Mouse (Mus musculus) forebrain, embryonic 15.5 days (tissue): ENCODE results near the gene Ahcyl2. TPM values are rescaled to one million over a fixed set of nuclear protein-coding genes. Genes with fewer than 3 reads are reported as not detected.

Source experiments
- ATAC-seq: fragments of 200-750 bp; cut with Nextera tagmentation; replicated peaks from 2 replicates; pipeline ENCODE4 v1.8.0; 2017; ENCODE audit warnings: mild to moderate bottlenecking, moderate TSS enrichment, moderate library complexity
- H3K27ac ChIP-seq: fragments of 300-500 bp; sonication (generic); replicated peaks from 2 replicates; pipeline ENCODE4 v1.5.1; 2015; ENCODE audit warnings: mild to moderate bottlenecking, inconsistent platforms
- H3K27me3 ChIP-seq: fragments of 300-500 bp; sonication (generic); 2 replicates; pipeline ENCODE4 v1.6.1; 2015; ENCODE audit warnings: inconsistent platforms
- H3K36me3 ChIP-seq: fragments of 300-500 bp; sonication (generic); 2 replicates; pipeline ENCODE4 v1.6.1; 2015; ENCODE audit warnings: mild to moderate bottlenecking, inconsistent platforms
- H3K4me1 ChIP-seq: fragments of 300-500 bp; sonication (generic); 2 replicates; pipeline ENCODE4 v1.6.1; 2015; ENCODE audit warnings: inconsistent platforms
- H3K4me2 ChIP-seq: fragments of 300-500 bp; sonication (generic); replicated peaks from 2 replicates; pipeline ENCODE4 v1.6.1; 2015; ENCODE audit warnings: mild to moderate bottlenecking, inconsistent platforms
- H3K4me3 ChIP-seq: fragments of 300-500 bp; sonication (generic); 2 replicates; pipeline ENCODE4 v1.5.1; 2015; ENCODE audit warnings: mild to moderate bottlenecking, inconsistent platforms
- H3K9ac ChIP-seq: fragments of 300-500 bp; sonication (generic); replicated peaks from 2 replicates; pipeline ENCODE4 v1.6.1; 2015; ENCODE audit warnings: mild to moderate bottlenecking, inconsistent platforms
- H3K9me3 ChIP-seq: fragments of 300-500 bp; sonication (generic); 2 replicates; pipeline ENCODE4 v1.6.1; 2016; ENCODE audit warnings: inconsistent platforms
- whole genome bisulfite sequencing: fragments of 180-500 bp; shearing (Covaris S2); methylation state at CpG from one replicate; pipeline ENCODE4 v1.1.7; 2015; ENCODE audit warnings: mixed read lengths; 5-methylcytosine and 5-hydroxymethylcytosine counted together
- polyA plus RNA-seq: library from polyadenylated mRNA; unstranded; fragments of >200 nt; fragmentation: Nextera tagmentation; extraction: Ambion mirVana; gene quantifications from 2 replicates; pipeline ENCODE4 v1.2.1, GENCODE M21; 2015

The Ahcyl2 gene
- 12.9 and 13.0 TPM in 2 replicates for polyA plus RNA-seq

DNA sequence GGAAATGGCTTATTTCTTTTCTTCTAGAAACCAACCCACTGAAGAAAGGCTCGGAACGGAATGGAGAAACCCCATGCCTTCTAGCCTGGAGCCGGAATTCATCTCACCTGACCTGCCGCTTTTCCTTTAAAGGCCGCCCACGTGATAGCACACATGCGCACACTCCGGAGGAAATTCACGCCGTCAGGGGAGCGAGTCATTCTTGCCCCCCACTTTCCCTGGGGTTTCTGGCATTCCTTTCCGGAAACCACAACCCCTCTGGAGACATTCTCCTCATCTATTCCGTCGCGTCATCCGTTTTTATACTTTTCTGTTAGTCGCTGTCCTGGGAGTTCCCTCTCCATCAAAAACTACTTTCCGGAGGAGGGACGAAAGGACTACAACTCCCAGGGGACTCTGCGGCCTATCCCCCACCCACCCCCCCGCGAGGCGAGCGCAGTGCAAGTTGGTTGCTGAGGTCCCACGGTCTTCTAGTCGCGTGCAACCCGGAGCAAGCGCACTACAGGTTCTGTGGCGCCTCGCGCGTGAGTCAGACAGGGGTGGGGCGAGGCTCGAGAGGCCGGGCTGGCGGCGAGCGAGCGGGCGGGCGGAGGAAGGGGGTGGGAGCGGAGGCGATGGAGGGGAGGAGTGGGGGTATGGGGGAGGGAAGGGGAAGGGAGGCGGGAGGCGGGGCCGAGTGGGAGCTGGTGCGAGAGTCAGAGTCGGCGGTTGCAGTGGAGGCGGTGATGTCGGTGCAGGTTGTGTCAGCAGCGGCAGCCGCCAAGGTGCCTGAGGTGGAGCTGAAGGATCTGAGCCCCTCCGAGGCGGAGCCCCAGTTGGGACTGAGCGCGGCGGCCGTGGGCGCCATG lies at the start of gene Ahcyl2:
TSS of gene Ahcyl2 (plus strand) at position 199 of the 848 bp plus-strand sequence.
- H3K4me2 ChIP-seq = peak within 1 kb of the TSS; percentile 56
- H3K4me3 ChIP-seq = peak within 1 kb of the TSS; percentile 77
- under 1% methylated on average over 55 of the region's 61 CpGs for WGBS
- H3K9ac ChIP-seq = peak within 1 kb of the TSS; percentile 82
- ATAC-seq = peak; percentile 99
- peaks cover 14% of the 10 kb centered on the region for H3K4me1 ChIP-seq
- no peaks in the 10 kb centered on the region for H3K36me3 ChIP-seq
- no peaks in the 10 kb centered on the region for H3K27me3 ChIP-seq
- H3K9me3 ChIP-seq = no peaks in the 10 kb centered on the region
- peak within 1 kb of the TSS; percentile 90 for H3K27ac ChIP-seq

DNA sequence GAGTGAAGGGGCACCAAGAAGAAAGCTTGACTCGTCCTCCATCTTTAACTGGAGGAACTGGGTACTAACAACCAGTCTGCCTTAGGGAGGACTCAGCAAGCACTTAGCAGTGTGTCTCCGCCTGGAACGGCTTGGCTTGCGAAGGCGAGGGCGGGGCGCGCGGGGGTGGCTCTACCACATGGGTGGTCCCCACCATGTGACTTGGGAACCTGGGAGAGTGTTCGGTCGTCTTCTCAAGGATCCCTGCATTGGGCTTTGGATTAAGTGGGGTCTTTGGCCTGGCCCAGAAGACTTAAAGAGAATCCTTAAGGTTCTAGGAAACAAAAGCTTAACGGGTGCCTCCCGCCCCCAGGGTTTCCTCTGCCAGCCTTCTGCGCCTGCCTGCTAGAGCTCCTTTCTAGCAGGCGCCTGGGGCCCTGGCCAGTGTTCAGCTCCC lies 48.9 kb upstream of the Ahcyl2 start:
- WGBS = 2% methylated on average over 15 of the region's 15 CpGs
- no peaks in the 10 kb centered on the region for H3K36me3 ChIP-seq
- peak overlapping the region; percentile 63 for H3K4me2 ChIP-seq
- H3K4me1 ChIP-seq = peaks cover 29% of the 10 kb centered on the region
- no peaks in the 10 kb centered on the region for H3K9me3 ChIP-seq
- peak overlapping the region; percentile 45 for H3K4me3 ChIP-seq
- no peaks in the 10 kb centered on the region for H3K27me3 ChIP-seq
- peak; percentile 88 for ATAC-seq
- peak overlapping the region; percentile 62 for H3K27ac ChIP-seq
- peak overlapping the region; percentile 51 for H3K9ac ChIP-seq

DNA sequence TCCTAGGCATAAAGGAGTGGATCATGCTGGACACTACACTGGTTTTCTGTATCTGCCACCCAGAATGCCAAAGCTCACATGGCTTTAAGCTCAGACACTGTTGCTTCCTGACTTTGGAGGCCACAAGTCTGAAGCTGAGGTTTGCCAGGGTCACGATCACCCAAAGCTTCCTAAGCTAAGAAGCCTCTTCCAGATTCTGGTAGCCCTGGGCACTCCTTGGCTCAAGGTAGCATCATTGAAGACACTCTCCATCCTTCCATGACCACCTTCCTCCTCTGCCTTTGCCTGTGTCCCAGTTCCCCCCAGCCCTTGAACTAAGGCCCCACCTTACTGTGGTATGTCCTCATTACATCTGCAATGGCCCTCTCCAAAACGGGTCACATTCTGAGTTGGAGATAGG lies 45.9 kb upstream of the Ahcyl2 start:
- Histone ChIP-seq H3K4me1 (peaks cover 29% of the 10 kb centered on the region), H3K27me3 (no peaks in the 10 kb centered on the region), H3K36me3 (no peaks in the 10 kb centered on the region), H3K9ac (no peak overlapping the region), H3K9me3 (no peaks in the 10 kb centered on the region), H3K4me2 (no peak overlapping the region), H3K27ac (no peak overlapping the region), H3K4me3 (no peak overlapping the region)
- 83% methylated on average over 2 of the region's 2 CpGs for WGBS
- no peak for ATAC-seq

DNA sequence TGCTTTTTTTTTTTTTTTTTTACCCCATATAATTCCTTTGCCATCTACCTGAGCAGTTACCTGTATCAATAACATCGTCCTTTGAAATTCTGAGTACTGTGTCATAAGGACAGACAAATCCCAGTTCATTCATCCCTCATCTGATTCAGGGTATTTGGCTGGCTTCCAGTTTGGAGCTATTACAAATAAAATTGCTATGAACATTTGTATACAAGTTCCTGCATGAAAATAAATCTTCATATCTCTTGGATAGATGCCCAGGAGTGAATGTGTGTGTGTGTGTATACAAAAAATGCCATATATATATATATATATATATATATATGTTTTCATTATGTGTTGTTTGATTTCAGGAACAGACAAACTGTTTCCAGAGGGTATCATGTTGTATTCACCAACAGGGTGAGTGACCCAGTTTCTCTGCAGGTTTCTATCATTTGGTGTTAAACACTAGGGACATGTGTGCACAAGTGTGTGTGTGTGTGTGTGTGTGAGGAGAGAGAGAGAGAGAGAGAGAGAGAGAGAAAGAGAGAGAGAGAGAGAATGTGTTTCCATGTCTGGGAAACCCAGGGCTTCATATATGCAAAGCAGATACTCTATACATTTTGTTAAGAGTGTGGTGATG lies 41.1 kb upstream of the Ahcyl2 start:
- H3K27ac ChIP-seq = no peak overlapping the region
- ATAC-seq = no peak
- 71% methylated on average over 1 of the region's 1 CpGs for WGBS
- no peaks in the 10 kb centered on the region for H3K9me3 ChIP-seq
- H3K4me2 ChIP-seq = no peak overlapping the region
- no peaks in the 10 kb centered on the region for H3K4me1 ChIP-seq
- H3K27me3 ChIP-seq = no peaks in the 10 kb centered on the region
- H3K4me3 ChIP-seq = no peak overlapping the region
- H3K9ac ChIP-seq = no peak overlapping the region
- H3K36me3 ChIP-seq = no peaks in the 10 kb centered on the region

DNA sequence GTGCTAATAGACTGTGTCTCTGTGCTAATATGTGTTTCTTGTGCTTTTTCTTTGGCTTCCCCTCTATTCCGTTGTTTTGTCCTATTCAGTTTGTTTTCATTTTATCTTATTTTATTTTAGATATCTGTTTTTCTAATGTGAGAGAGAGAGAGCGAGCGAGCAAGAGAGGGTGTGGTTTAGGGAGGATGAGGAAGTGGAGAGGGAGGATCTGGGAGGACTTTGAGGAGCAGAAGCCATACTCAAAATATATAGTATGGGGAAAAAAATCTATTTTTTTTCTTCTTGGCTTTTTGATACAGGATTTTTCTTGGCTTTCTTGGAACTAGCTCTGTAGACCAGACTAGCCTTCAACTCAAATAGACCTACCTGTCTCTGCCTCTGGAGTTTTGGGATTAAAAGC lies 39.8 kb upstream of the Ahcyl2 start:
- Histone ChIP-seq H3K4me1 (no peaks in the 10 kb centered on the region), H3K9me3 (no peaks in the 10 kb centered on the region), H3K27ac (no peak overlapping the region), H3K36me3 (no peaks in the 10 kb centered on the region), H3K9ac (no peak overlapping the region), H3K4me2 (no peak overlapping the region), H3K4me3 (no peak overlapping the region), H3K27me3 (no peaks in the 10 kb centered on the region)
- ATAC-seq = no peak
- WGBS = 88% methylated on average over 3 of the region's 3 CpGs

DNA sequence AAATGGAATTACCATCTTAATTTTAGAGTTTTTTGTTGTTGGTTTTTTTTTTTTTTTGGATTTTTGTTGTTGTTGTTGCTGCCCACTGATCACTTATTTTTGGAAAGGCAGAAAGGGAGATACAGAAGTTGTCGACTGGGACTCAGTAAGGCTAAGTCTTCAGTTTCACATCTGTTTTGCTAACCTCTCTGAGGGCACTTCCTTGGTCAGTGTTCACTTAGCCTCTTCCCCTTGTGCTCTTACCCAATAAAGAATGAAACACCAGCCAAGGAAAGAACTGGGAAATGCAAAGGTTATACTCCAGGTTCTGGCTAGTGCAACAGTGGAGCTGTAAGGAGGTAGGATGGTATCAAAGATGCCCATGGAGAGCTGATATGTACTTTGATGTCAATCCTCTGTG lies 38.3 kb upstream of the Ahcyl2 start:
- no peak for ATAC-seq

DNA sequence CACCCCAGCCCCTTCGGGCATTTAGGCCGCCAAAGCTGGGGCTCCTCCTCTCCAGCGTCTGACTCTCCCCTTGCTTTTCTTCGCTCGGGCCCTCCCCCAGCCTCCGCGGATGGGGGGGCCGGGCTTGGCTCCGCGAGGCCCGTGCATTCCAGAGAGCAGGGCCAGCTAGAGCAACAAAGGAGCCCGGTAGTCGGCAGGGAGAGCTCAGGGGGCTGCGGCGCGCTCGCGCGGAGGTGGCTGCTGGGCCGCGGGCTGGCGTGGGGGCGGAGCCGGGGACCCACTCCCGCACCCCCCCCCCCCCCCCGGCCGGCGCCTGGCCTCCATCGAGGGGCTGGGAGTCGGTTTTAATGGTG lies 32.5 kb upstream of the Ahcyl2 start, which contains the start of gene Smo:
TSS of gene Smo (plus strand) at position 168 of the 353 bp plus-strand sequence.
- Histone ChIP-seq H3K36me3 (no peaks in the 10 kb centered on the region), H3K27me3 (no peaks in the 10 kb centered on the region), H3K9me3 (no peaks in the 10 kb centered on the region), H3K4me2 (peak within 1 kb of the TSS; percentile 86), H3K4me3 (peak within 1 kb of the TSS; percentile 66), H3K27ac (peak within 1 kb of the TSS; percentile 82), H3K9ac (peak within 1 kb of the TSS; percentile 72), H3K4me1 (peaks cover 13% of the 10 kb centered on the region)
- 1% methylated on average over 27 of the region's 30 CpGs for WGBS
- peak; percentile 97 for ATAC-seq

More for the DNA sequence above, 38.3 kb upstream of the Ahcyl2 start:
- H3K4me2 ChIP-seq = no peak overlapping the region
- H3K4me1 ChIP-seq = no peaks in the 10 kb centered on the region
- H3K27me3 ChIP-seq = no peaks in the 10 kb centered on the region
- no peaks in the 10 kb centered on the region for H3K36me3 ChIP-seq
- WGBS = 92% methylated on average over 1 of the region's 1 CpGs
- H3K4me3 ChIP-seq = no peak overlapping the region
- H3K27ac ChIP-seq = no peak overlapping the region
- no peak overlapping the region for H3K9ac ChIP-seq
- no peaks in the 10 kb centered on the region for H3K9me3 ChIP-seq

DNA sequence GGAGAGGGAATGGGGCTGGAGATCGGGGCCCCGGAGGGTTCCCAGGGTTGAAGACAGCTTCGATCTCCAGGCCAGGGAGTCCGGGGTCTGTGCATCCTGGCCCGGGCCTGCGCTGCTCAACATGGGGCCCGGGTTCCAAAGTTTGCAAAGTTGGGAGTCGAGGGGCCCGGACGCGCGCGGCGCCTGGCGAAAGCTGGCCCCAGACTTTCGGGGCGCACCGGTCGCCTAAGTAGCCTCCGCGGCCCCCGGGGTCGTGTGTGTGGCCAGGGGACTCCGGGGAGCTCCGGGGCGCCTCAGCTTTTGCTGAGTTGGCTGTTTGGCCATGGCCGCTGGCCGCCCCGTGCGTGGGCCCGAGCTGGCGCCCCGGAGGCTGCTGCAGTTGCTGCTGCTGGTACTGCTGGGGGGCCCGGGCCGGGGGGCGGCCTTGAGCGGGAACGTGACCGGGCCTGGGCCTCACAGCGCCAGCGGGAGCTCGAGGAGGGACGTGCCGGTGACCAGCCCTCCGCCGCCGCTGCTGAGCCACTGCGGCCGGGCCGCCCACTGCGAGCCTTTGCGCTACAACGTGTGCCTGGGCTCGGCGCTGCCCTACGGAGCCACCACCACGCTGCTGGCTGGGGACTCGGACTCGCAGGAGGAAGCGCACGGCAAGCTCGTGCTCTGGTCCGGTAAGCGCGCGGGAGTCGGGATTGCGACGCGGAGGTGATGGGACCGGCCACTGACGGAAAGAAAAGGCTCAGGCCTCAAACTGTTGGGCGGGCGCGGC lies 31.9 kb upstream of the Ahcyl2 start:
- WGBS = under 1% methylated on average over 75 of the region's 75 CpGs
- Histone ChIP-seq H3K4me1 (peaks cover 13% of the 10 kb centered on the region), H3K9ac (peak overlapping the region; percentile 72), H3K27ac (peak overlapping the region; percentile 82), H3K4me2 (peak overlapping the region; percentile 86), H3K4me3 (peak overlapping the region; percentile 66), H3K36me3 (no peaks in the 10 kb centered on the region), H3K27me3 (no peaks in the 10 kb centered on the region), H3K9me3 (no peaks in the 10 kb centered on the region)
- peak; percentile 81 for ATAC-seq

DNA sequence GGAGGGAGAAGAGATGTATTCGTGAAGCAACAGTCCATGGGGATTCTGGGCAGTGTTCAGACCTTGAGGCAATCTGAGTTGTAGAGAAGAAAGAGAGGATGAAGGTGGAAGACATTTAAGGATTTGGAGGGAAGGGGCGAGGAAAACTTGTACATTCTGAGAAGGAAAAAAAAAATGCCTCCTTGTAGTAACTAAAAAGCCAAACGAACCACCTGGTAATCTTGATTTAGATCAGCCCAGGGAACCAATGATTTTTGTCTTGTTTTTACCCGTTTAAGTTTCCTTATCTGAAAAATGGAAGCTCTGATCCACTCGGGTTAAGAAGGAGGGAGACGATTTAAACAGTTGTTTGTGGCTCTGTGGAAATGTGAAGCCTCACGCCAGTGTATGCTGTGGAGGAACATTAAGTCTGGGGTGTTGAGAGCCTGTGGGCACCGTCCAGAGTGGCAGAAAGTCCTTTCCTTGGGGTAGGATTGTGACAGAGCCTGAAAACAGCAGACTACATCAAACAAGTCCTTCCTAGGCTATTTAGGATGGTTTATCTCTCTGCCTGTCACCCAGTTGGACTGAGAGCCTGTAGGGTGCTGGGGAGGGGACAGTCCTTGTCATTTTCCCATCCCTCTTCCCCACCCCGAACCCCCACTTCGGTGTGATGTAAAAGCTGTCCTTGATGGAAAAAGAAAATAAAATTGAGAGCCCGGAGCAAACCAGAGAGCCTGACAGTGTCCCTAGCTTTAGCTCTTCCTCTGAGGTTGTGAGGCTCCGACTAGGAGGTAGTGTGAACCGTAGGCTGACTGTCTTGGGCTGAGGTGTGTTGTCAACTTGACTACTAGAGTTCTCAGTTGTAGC lies 31.0 kb upstream of the Ahcyl2 start:
- 14% methylated on average over 13 of the region's 13 CpGs for WGBS
- Histone ChIP-seq H3K36me3 (no peaks in the 10 kb centered on the region), H3K27me3 (no peaks in the 10 kb centered on the region), H3K27ac (0 out of 2 replicates have a peak overlapping the region, but pooled peaks have one; percentile 82), H3K4me3 (peak overlapping the region; percentile 66), H3K9ac (peak overlapping the region; percentile 72), H3K9me3 (no peaks in the 10 kb centered on the region), H3K4me1 (peaks cover 13% of the 10 kb centered on the region), H3K4me2 (peak overlapping the region; percentile 86)
- ATAC-seq = no peak

DNA sequence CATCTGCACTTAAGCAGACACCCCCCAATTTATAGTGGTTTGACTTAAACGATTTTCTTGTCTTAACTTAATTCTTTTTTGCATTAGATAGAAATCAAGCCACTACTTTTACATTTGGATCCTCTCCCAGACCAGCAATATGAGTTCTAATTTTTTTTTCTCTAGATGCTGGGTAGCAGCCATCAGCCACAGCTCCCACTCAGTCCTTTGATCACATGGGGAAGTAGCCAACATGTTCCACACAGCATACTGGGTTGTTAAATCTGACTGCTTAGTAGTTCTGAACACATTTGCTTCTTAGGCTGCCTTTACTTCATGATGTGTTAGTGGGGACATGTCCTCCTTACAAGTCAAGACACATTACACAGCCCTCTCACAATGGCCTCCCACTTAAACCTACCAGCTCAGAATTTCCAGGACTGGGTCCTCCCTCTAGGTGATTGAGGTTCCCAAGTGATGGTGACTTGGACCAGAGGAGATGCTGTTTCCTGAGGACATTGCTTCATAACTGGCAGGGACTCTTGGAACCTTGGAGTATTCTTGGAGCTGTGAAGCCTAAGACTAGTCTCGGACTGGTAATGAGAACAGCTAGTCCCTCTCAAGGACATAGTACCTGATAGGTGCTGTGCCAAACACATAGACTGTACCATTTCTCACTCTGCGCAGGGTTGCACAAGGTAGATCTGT lies 16.2 kb upstream of the Ahcyl2 start:
- H3K36me3 ChIP-seq = no peaks in the 10 kb centered on the region
- H3K4me2 ChIP-seq = no peak overlapping the region
- 90% methylated on average over 3 of the region's 3 CpGs for WGBS
- H3K27ac ChIP-seq = no peak overlapping the region
- no peak for ATAC-seq
- H3K4me3 ChIP-seq = no peak overlapping the region
- no peak overlapping the region for H3K9ac ChIP-seq
- no peaks in the 10 kb centered on the region for H3K27me3 ChIP-seq
- H3K4me1 ChIP-seq = 0 out of 2 replicates have a peak, but pooled peaks cover 3% of the 10 kb centered on the region
- no peaks in the 10 kb centered on the region for H3K9me3 ChIP-seq

DNA sequence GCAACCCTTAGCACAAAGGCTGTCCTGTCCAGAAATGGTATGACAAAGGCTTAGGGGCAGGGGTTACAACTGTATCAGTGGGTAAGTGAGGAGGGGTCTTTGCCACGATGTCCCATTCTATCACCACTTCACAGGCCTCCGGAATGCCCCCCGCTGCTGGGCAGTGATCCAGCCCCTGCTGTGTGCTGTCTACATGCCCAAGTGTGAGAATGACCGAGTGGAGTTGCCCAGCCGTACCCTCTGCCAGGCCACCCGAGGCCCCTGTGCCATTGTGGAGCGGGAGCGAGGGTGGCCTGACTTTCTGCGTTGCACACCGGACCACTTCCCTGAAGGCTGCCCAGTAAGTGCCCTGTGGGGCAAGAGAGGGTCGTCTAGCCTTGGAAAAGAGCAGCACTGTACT lies 14.5 kb upstream of the Ahcyl2 start:
- Histone ChIP-seq H3K27ac (no peak overlapping the region), H3K4me1 (0 out of 2 replicates have a peak, but pooled peaks cover 3% of the 10 kb centered on the region), H3K4me2 (no peak overlapping the region), H3K9me3 (no peaks in the 10 kb centered on the region), H3K4me3 (no peak overlapping the region), H3K9ac (no peak overlapping the region), H3K27me3 (no peaks in the 10 kb centered on the region), H3K36me3 (no peaks in the 10 kb centered on the region)
- 69% methylated on average over 11 of the region's 11 CpGs for WGBS
- no peak for ATAC-seq
